Mouse (Mus musculus) heart, adult 2 months (tissue): Measurements from ENCODE around the gene Cd276.

Experiments
- CTCF ChIP-seq: fragments of 200-600 bp; IDR thresholded peaks from 2 replicates; pipeline ENCODE4 v1.8.1; 2022; ENCODE audit warnings: antibody characterized with exemption, mild to moderate bottlenecking, moderate library complexity
- EP300 ChIP-seq: fragments of 200-500 bp; IDR thresholded peaks from 2 replicates; pipeline ENCODE4 v1.6.1; 2011; ENCODE audit warnings: low read depth, low read length, control low read depth; ENCODE audit not compliant: insufficient read depth
- POLR2A ChIP-seq: fragments of 200-500 bp; IDR thresholded peaks from 2 replicates; pipeline ENCODE4 v1.6.1; 2011; ENCODE audit warnings: mild to moderate bottlenecking, low read depth, low read length, control low read depth; ENCODE audit not compliant: insufficient read depth

DNA sequence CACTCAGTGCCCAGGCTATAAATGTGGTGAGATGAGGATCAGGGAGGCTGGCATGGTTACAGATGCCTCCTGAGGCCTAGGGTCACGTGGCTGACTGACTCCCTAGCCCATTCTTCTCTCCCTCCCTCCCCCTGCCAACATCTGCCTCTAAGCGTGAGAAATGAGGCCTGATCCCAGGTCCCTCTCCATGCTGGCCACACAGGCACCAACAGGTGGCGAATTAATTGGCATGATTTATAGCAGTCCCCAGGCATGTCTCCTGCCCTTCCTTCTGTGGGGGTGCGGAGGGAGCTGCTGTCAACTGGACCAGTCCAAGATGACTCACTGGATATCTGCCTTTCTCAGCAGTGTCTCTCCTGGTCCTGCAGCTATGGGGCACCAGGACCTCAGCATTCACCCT lies 27.4 kb downstream of the Cd276 start:
- TF ChIP-seq CTCF (no peak), POLR2A (no peak), EP300 (no peak)
